Mouse (Mus musculus) effector memory CD4-positive, alpha-beta T cell, adult 5 months (primary cell): ENCODE measurements around the gene Nudt19. TPM values are rescaled to one million over a fixed set of nuclear protein-coding genes. Genes with fewer than 3 reads are reported as not detected.

Experiments
- polyA plus RNA-seq: library from polyadenylated mRNA; unstranded; fragments of 100-300 nt; shearing (Covaris generic); gene quantifications from one replicate; pipeline ENCODE4 v1.2.1, GENCODE M21; 2017

Gene Nudt19
- polyA plus RNA-seq = 23.1 TPM

DNA sequence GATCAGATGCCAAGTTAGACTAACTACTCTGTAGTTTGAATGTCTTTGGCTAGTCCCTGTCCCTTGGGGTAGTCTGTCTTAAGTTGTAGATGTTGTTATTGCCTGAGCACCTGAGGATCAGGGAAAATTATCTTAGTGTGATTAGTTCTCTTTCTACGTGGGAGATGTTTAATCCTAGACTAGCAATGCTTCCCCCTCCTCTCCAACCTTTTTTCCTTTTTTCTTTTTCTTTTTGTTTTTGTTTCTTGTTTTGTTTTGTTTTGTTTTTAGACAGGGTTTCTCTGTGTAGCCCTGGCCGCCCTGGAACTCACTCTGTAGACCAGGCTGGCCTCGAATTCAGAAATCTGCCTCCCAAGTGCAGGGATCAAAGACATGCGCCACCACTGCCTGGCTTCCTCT lies at the start of gene Nudt19:
Gene Nudt19 (minus strand): TSS at position 100 of the 399 bp plus-strand sequence.

DNA sequence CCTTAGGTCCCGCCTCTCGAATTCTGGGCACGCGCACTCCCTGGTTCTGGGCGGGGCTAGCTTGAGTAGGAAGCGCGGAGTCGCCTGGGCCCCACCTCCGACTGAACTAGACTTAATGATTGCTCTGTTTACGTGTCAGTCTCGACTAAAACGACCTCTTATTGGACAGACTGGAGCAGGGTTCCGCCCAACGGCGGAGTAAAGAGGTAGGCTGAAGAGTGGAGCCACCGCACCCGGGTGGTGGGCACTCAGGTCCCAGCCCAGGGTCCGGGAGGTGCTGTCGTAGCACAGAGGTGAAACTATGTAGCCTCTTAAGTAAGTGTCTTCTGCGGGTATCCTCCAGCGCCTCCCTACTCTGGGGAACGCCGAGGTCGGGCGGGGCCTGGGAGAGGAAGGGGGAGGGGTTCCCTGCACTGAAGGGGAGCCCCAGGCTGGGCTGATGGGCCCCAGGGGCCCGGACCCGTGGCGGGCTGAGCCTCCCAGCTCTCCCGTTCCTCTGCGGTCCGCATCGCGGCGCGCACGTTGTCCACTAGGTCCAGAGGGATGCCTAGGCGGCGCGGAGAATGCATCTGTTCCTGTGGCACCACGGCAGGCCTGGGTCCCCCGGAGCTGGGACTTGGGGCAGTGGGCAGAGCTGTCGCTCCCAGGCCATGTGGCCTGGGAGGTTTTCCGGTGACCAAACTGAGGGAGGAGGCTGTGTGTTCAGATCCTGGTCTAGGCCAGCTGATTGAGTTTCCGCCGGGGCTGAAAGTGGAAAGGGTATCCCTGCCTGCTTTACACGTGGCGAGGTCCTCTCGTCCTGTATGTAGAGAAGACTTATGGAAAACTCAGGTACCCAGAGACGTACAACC lies 30.2 kb upstream of the Nudt19 start, which contains the start of gene Ankrd27:
Gene Ankrd27 (plus strand): TSS at position 190 of the 851 bp plus-strand sequence.

DNA sequence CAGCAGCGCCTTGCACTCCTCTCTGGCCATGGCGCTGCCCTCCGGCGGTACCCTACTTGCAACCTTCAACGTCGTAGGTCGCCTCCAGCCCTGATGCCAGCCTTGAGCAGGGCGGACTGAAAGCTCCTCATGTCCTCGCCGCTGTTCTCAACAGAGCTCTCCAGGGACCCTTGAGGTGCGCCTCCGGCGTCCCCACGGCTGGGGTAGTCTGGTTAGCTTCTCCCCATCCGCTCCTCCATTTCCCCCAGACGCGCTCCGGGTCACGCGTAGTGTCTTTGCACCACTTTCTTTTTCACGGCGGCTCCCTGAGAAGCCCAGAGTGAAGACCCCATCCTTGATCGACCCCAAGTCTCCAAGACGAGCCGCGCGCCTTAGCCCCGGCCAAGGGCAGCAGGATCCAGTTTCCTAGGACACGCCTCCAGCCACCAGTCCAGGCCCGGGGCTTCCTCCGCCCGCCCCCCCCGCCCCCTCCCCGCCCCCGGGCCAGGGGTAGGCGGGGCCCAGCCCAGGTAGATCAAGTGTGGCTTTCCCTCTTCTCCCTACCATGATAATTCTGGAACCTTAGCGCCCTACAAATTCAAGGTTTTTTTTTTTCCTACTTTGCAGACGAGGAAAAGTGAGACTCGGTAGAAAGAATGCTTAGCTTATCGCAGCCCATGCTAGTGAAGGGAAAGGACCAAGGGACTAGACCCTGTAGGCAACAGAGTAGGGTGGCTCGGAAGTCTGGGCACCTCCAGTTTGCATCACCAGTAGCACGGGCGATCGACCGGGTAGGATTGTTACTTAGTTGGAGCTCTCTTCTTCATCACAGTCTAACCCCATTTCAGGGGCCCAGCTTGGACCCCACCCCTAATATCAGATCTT lies 29.3 kb upstream of the Nudt19 start, which contains the start of gene Rgs9bp:
Gene Rgs9bp (minus strand): TSS at position 392 of the 864 bp plus-strand sequence.

DNA sequence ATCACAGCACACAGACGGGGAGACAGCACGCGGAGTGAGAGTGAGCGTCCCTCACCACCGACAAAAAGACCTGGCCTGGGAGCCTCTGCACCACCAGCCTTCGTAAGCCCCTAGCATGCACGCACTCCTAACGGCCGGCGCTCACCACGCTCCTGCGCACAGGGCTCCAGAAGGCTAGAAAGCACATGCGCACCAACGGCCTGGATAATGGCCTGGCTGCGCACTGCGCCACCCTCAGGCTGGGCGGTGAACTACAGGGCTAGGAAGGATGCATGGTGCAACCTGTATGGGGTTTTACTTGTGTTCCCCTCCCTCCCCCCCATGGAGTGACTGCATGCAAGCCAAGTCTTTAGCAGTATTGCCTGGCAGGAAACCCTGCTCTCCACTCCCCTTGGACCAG lies 18.5 kb downstream of the Nudt19 start, which contains the start of gene Tdrd12:
Gene Tdrd12 (minus strand): TSS at position 184 of the 400 bp plus-strand sequence.

Other genes starting within 250 kb of the Nudt19 start
- 10.4 TPM for gene Gpatch1, start 237.9 kb downstream of the Nudt19 start, polyA plus RNA-seq
- 0.16 TPM for gene Rhpn2, start 222.1 kb downstream of the Nudt19 start, polyA plus RNA-seq
- 11.5 TPM for gene Faap24, start 159.5 kb downstream of the Nudt19 start, polyA plus RNA-seq
- gene Cep89, start 159.3 kb downstream of the Nudt19 start, polyA plus RNA-seq = 10.1 TPM
- not detected for gene Slc7a9, start 107.5 kb downstream of the Nudt19 start, polyA plus RNA-seq
- not detected for gene Tdrd12, start 18.6 kb downstream of the Nudt19 start, polyA plus RNA-seq
- gene Rgs9bp, start 29.3 kb upstream of the Nudt19 start, polyA plus RNA-seq = not detected
- 36.4 TPM for gene Ankrd27, start 29.9 kb upstream of the Nudt19 start, polyA plus RNA-seq
- gene Pdcd5, start 91.2 kb upstream of the Nudt19 start, polyA plus RNA-seq = 75.7 TPM
- 49.2 TPM for gene Dpy19l3, start 198.2 kb upstream of the Nudt19 start, polyA plus RNA-seq
- 24.1 TPM for gene Zfp507, start 246.7 kb upstream of the Nudt19 start, polyA plus RNA-seq